Mouse (Mus musculus) testis, adult 2 months (tissue): ENCODE results near the gene Rbm15b. TPM values are rescaled to one million over a fixed set of nuclear protein-coding genes. Genes with fewer than 3 reads are reported as not detected.

Experiments used
- H3K27ac ChIP-seq: fragments of 200-500 bp; 2 replicates; pipeline ENCODE4 v1.5.1; 2012; ENCODE audit warnings: low read depth, low read length; ENCODE audit not compliant: control insufficient read depth, insufficient read depth
- H3K27me3 ChIP-seq: fragments of 200-500 bp; 2 replicates; pipeline ENCODE4 v1.6.1; 2012; ENCODE audit warnings: mild to moderate bottlenecking, low read length, moderate library complexity; ENCODE audit not compliant: control insufficient read depth, insufficient read depth
- H3K36me3 ChIP-seq: fragments of 200-500 bp; 2 replicates; pipeline ENCODE4 v1.6.1; 2012; ENCODE audit warnings: mild to moderate bottlenecking, low read length; ENCODE audit not compliant: control insufficient read depth, insufficient read depth
- H3K4me1 ChIP-seq: fragments of 200-500 bp; 2 replicates; pipeline ENCODE4 v1.6.1; 2012; ENCODE audit warnings: low read length; ENCODE audit not compliant: control insufficient read depth, insufficient read depth
- H3K4me3 ChIP-seq: fragments of 200-500 bp; 2 replicates; pipeline ENCODE4 v1.5.1; 2012; ENCODE audit warnings: low read depth, mild to moderate bottlenecking, low read length, moderate library complexity, mixed read lengths; ENCODE audit not compliant: control insufficient read depth
- CTCF ChIP-seq: fragments of 200-500 bp; IDR thresholded peaks from 2 replicates; pipeline ENCODE4 v1.5.1; 2012; ENCODE audit warnings: low read depth, mild to moderate bottlenecking, inconsistent platforms, low read length, moderate library complexity; ENCODE audit not compliant: control insufficient read depth, insufficient read depth, insufficient replicate concordance
- POLR2A ChIP-seq: fragments of 200-500 bp; IDR thresholded peaks from 2 replicates; pipeline ENCODE4 v1.6.1; 2012; ENCODE audit warnings: low read depth, mild to moderate bottlenecking, inconsistent platforms, low read length, moderate library complexity; ENCODE audit not compliant: control insufficient read depth
- polyA plus RNA-seq: library from polyadenylated mRNA; depleted of rRNA; stranded (reverse); fragments of >200 nt; gene quantifications from 2 replicates; pipeline ENCODE4 v1.2.3, GENCODE M21; 2012

Gene Rbm15b
- polyA plus RNA-seq, 1 experiment, result 4.6 TPM

DNA sequence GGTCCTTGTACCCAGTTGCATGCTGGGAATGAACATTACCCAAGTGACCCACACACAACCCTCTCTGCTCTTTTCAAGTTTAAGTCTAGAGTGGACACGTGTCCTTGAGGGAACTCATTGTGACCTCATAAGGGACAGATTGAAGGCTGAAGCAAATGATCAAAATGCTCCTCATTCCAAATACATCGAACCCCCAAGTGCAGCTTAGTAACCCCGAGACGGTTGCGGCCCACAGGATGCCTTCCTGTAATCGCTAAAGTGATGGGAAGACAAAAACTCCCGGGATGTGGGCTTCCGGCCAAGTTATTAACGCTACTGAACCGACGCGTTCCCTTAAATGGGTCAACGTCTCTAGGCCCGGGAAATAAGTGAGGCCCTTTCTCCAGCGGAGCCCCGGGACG lies 4.1 kb upstream of the Rbm15b start:
- Histone ChIP-seq H3K27me3 (no peaks in the 10 kb centered on the region), H3K36me3 (peaks cover 3% of the 10 kb centered on the region), H3K4me1 (peaks cover 2% of the 10 kb centered on the region), H3K27ac (peak overlapping the region; percentile 91), H3K4me3 (peak overlapping the region; percentile 94)
- TF ChIP-seq CTCF, result no peak
- TF ChIP-seq POLR2A, result no peak

DNA sequence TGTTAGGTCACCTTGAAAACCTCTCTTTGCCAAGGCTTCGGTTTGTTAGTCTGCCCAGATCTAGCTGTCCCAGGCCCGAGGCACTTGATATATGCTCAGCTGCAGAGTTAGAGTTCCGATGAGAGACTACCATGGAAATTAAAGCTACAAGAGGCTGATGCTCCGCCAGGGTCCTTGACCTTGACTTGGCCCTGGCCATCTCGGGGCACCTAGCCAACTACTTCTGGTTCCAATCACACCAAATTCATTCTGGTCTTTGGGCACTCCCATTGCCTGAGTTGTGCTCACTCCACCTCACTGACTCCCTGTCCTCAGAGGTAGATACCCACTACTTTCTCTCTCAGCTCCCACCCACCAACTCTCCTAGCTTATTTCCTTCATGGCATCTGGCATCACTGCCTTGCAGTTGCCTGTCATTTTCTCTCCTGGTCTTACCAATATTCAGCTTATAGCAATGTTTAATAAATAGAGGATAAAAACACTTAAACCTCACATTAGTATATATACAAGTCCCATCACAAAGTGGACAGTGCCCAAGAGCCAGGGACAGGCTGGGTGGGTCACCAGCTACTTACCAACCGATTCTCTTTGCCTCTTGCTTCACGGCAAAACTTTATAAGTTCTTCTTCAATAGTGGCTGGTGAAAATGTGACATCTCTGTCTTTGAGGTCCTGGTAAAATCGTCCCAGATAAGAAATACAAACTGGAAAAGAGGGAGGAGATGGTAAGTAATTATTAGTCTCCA lies 3.4 kb upstream of the Rbm15b start:
- TF ChIP-seq POLR2A, result no peak
- no peak for TF ChIP-seq CTCF
- Histone ChIP-seq H3K4me3 (peak overlapping the region; percentile 94), H3K27me3 (no peaks in the 10 kb centered on the region), H3K4me1 (peaks cover 4% of the 10 kb centered on the region), H3K27ac (peak overlapping the region; percentile 91), H3K36me3 (peaks cover 3% of the 10 kb centered on the region)

DNA sequence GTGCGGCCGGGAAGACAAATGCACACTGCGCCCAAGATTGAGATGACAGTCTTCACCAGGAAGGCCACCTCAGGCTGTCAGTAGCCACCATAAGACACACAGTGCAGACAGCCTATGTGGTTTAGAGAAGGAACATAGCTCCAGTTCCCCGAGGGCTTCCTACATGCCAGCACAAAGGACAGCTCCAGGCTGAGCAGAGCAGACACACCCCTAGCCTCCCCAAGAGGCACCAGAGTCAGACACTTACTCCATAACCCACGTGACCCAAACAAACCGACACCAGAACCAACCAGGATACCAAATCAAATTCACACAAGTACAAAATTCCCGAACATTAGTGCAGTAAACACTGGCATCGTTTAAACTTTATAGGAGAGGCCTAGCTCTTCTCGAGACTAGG lies 2.1 kb upstream of the Rbm15b start:
- peak overlapping the region; percentile 94 for H3K4me3 ChIP-seq

DNA sequence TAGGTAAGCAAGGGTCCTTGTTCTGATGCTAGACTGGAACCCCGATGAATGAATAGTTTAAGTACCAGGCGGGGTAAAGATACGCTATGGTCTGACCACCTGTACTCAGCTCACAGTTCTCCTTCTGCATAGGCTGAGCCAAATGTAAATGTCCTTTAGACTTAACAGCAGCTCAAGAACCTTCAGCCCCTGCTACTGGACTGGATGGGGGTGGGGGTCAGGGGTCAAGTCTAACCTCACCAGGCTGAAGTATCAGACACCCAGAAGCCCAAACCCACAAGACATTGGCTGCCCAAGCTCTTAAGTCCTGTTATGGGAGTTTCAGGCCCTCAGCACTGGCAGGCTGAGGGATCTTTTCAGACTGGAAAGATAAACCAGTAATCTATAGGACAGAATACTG lies 1.1 kb upstream of the Rbm15b start:
- Histone ChIP-seq H3K4me1 (peaks cover 17% of the 10 kb centered on the region), H3K27me3 (no peaks in the 10 kb centered on the region), H3K4me3 (peak overlapping the region; percentile 95), H3K36me3 (peaks cover 2% of the 10 kb centered on the region; the same call in 1 of the 2 replicates), H3K27ac (no peak overlapping the region)
- no peak for TF ChIP-seq CTCF
- no peak for TF ChIP-seq POLR2A

More for the DNA sequence above, 2.1 kb upstream of the Rbm15b start:
- Histone ChIP-seq H3K27me3 (no peaks in the 10 kb centered on the region), H3K36me3 (peaks cover 2% of the 10 kb centered on the region; the same call in 1 of the 2 replicates), H3K27ac (peak overlapping the region; percentile 5; the same call in 1 of the 2 replicates), H3K4me1 (peaks cover 14% of the 10 kb centered on the region)
- TF ChIP-seq CTCF (no peak), POLR2A (no peak)

DNA sequence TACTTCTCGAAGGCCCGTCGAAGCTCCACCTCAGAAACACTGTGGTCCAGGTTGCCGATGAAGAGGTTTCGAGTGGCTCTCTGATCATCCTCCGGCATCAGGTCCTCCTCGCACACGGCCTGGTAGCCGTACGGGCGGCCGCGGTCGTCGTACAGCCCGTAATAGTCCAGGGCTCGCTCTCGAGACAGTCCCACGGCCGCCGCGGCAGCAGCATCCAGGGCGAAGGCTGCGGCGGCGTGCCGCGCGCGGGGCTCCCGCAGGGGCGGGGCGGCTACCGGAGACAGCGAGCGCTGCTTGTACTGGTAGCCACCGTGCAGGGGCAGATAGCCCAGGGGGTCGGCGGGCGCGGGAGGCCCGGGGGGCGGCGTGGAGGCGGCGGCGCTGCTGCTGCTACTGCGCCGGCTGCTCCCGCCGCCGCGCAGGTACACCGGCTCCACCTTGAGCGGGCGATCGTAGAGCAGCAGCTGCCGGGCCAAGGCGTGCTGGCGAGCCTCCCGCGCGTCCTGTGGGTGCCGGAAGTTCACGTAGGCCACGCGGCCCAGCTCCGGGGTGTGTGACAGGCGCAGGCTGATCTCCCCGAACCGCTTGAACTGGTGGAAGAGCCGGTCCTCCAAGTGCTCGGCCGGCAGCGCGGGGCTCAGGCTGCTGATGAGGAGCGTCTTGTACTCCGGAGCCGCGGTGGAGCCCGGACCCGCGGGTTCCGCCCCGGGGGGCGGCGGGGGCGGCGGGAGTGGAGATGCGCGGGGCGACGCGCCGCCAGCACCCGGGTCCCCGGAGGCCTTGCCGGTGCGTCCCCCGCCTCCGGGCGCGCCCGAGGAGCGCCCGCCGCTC lies 1.1 kb downstream of the Rbm15b start:
- Histone ChIP-seq H3K36me3 (peaks cover 2% of the 10 kb centered on the region; the same call in 1 of the 2 replicates), H3K27ac (peak overlapping the region; percentile 77), H3K27me3 (no peaks in the 10 kb centered on the region), H3K4me3 (peak overlapping the region; percentile 95), H3K4me1 (peaks cover 16% of the 10 kb centered on the region)
- TF ChIP-seq POLR2A (no peak; the same call in 1 of the 2 replicates), CTCF (no peak)

DNA sequence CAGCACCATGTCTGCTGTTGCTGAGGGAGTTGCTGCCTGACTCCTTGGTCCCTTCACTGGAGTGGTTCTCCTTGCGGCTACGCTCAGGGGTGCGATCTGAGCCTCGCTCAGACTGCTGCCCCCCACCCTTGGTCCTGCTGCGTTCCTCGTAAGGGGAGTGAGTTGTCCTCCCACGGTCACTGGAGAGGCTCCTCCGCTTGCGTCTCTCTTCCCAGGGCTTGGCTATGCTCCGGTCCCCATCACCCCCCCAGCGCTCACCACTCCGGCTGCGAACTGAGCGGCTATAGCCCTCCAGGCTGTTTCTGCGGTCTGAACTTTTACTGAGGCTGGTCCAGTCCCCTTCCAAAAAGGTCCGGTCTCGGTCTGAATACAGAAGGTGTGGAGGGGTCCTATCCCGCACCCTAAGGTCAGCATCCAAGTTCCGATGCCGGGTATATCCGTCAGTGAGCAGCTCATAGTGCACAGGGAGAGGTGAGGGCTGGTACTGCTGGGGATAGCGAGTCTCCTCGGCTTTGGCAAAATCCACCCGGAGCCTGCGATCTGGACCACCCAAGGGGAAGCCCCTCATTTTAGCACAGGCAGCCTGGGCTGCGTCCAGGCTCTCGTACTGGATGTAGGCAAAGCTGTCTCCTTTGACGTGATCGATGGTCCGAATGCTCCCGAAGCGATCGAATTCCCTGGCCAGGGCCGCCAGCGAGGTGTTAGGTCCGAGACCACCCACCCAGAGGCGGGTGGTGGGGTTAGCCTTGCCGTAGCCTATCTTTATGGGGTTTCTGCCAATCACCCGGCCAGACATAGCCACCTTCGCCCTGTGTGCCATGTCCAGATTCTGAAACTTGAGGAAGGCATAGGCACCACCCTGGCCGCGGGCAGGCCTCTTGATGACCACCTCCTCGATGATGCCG lies 2.0 kb downstream of the Rbm15b start:
- Histone ChIP-seq H3K27ac (peak overlapping the region; percentile 19; the same call in 1 of the 2 replicates), H3K27me3 (no peaks in the 10 kb centered on the region), H3K4me3 (peak overlapping the region; percentile 95), H3K36me3 (no peaks in the 10 kb centered on the region; the same call in 1 of the 2 replicates), H3K4me1 (peaks cover 16% of the 10 kb centered on the region)
- TF ChIP-seq CTCF (no peak), POLR2A (no peak)

DNA sequence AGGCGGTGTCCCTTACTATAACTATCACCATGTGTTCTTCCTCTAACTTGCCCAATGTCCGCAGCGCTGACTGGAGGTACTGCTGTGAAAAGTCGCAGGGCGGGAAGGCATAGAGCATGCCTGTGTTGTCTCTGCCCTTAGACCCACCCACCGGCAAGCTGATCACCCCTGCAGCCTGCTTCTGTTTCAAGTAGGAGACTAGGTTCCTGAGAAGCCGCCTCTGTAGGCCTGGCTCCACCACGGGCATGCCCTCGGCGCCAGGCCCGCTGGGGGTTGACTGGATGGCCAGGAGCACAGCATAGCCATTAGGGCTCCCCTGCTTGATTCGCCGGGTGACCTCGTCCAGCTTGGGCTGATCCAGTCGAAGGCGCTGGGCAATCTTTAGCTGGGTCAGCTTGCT lies 2.9 kb downstream of the Rbm15b start:
- Histone ChIP-seq H3K27me3 (no peaks in the 10 kb centered on the region), H3K36me3 (no peaks in the 10 kb centered on the region; the same call in 1 of the 2 replicates), H3K27ac (no peak overlapping the region), H3K4me1 (peaks cover 16% of the 10 kb centered on the region), H3K4me3 (peak overlapping the region; percentile 95)
- TF ChIP-seq POLR2A (no peak), CTCF (no peak)
